Mouse (Mus musculus) erythroblast, adult 5-6 weeks (primary cell): Measurements from ENCODE around the gene Ndufb6. TPM values are rescaled to one million over a fixed set of nuclear protein-coding genes. Genes with fewer than 3 reads are reported as not detected.

ENCODE experiments used
- ATAC-seq: replicated peaks from 2 replicates; pipeline ENCODE4 v1.8.0; 2016; ENCODE audit warnings: moderate number of reproducible peaks, mild to moderate bottlenecking, moderate TSS enrichment, inconsistent platforms; ENCODE audit not compliant: poor library complexity, low FRiP score, severe bottlenecking
- total RNA-seq, 2 experiments: library from RNA; stranded (forward) in 1 of 2; stranded (reverse) in 1 of 2; fragments of 150-400 nt in 1 of 2; fragments of 200-764, 138-1000 nt in 1 of 2; gene quantifications; 2 replicates each; pipeline versions ENCODE4 v1.2.3 to v1.2.4; 2015 to 2017; ENCODE audit warnings: low replicate concordance in 2 of 2

Gene Ndufb6
- total RNA-seq, 2 experiments from 2014 or later: 5.6 to 32.1 TPM

DNA sequence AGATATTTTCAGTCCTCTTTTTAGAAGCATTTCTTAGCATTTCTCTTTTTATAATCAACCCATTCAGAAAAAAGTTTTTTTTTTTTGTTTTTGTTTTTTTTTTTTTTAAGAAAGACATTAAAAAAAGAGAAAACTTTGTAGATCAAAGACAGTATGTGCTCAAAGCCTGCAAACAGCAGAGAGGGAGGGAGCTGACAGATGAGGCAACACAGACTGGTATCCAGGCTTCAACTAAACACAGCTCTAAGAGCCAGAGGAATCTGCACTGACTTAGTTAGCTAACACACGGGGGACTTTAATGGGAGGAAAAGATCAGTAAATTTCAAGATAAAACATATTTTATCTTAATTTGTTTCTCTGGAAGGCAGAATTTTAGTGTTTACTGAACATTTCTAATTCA, 14.9 kb downstream of the Ndufb6 start:
- no peak for ATAC-seq

- ATAC-seq: no peak
These were observed 24.7 kb downstream of the Ndufb6 start for GRCm38 (mm10) chr4:40254385-40255103.

DNA sequence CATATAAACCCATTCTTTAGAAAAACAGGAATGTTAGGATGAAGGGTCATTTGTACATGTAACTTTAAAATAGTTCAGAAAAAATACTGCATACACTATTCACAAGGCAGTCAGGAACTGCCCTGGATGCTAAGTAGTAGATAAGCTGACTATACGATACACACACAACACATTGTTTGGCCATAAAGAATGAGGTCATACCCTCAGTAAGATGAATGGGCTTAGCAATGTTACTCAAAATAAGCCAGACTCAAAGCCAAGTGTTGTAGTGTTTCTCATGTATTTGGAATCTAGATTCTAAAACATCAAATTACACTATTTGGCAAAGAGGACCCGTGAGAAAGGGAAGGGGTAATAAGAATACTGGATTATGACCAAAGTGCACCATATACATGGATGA, 25.5 kb downstream of the Ndufb6 start:
- no peak for ATAC-seq

- no peak for ATAC-seq
These were observed 28.2 kb downstream of the Ndufb6 start for GRCm38 (mm10) chr4:40250984-40251383.

GRCm38 (mm10) chr4:40244035-40244434, 35.2 kb downstream of the Ndufb6 start:
- no peak for ATAC-seq

DNA sequence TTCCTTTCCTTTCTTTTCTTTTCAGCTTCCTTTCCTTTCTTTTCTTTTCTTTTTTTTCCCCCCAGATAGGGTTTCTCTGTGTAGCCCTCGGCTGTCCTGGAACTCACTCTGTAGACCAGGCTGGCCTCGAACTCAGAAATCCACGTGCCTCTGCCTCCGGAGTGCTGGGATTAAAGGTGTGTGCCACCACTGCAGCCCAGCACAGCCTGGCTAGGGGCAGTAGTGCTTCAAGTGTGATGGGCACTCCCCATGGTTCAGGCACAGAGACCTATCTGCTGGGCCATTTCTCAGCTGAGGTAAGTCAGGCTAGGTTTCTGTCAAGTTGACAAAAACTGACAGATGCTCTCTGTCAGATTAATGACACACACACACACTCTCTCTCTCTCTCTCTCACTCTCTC, 36.2 kb downstream of the Ndufb6 start:
- no peak for ATAC-seq

- ATAC-seq: no peak
These were observed 37.3 kb downstream of the Ndufb6 start for GRCm38 (mm10) chr4:40241928-40242327.

GRCm38 (mm10) chr4:40240272-40240744, 38.9 kb downstream of the Ndufb6 start:
- no peak for ATAC-seq

- ATAC-seq: peak; percentile 52
These were observed 39.6 kb downstream of the Ndufb6 start, which contains the start of gene Ddx58 for GRCm38 (mm10) chr4:40239409-40240271. Gene Ddx58, minus strand, starts transcription at chr4:40239828.

GRCm38 (mm10) chr4:40238483-40239408, 40.5 kb downstream of the Ndufb6 start:
- 0 out of 2 replicates have a peak, but pooled peaks have one; percentile 46 for ATAC-seq

- no peak for ATAC-seq
These were observed 42.4 kb downstream of the Ndufb6 start for GRCm38 (mm10) chr4:40236829-40237228.

DNA sequence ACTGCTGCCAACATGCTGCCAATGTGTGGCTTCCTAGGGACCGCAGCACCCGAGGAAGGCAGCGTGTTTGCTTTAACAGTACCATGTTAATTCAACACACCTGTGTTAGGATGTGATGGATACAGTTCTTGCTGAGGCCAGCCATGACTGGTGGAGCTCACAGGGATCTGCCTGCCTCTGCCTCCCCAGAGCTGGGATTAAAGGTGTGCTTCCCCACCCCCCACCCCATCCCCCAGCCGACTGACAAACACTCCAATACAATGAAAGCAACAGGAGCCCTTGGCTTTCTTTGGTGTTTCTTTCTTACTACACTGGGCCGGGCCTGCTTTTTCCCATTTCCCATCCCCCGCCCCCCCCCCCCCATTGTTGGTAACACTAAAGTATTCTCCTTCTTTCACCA, 45.0 kb downstream of the Ndufb6 start:
- no peak for ATAC-seq

GRCm38 (mm10) chr4:40233062-40233664, 46.1 kb downstream of the Ndufb6 start:
- no peak for ATAC-seq

DNA sequence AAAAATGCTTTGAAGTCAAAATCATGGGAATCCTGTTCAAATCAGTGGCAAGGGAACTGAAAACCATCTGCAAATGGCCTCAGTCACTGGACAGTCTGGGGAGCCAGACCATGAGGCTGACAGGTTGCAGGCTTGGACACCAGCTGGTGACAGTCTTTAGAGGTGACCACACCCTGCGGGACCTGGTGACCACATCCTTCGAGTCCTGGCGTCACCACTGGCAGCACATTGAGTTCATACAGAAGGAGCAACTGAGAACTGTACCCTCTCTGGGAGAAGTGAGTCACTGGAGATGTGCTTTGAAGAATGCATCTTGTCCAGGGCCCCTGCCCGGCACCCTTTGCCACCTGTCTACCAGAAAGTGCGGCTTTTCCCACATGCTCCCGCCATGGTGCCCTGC, 49.5 kb downstream of the Ndufb6 start:
- no peak for ATAC-seq

DNA sequence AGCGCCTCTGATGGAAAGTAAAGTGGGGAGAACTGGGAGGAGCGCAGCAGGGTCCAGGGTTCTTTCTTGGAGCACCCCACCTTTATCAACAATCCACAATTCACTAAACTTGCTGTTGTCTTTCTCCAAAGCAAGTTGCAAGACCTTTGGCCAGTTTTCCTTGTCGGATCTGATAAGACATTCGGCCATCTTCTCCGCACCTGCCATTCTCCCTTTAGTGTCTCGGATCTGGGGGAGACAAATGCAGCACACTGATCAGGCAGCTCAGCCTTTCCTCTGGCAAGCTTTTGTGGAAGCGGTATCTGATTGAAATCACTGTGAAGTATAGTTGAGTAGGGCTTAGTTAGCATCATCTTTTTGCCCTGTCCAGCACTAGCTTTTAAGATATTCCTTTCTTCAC, 51.3 kb downstream of the Ndufb6 start:
- ATAC-seq: no peak

GRCm38 (mm10) chr4:40227131-40227530, 52.1 kb downstream of the Ndufb6 start:
- no peak for ATAC-seq

DNA sequence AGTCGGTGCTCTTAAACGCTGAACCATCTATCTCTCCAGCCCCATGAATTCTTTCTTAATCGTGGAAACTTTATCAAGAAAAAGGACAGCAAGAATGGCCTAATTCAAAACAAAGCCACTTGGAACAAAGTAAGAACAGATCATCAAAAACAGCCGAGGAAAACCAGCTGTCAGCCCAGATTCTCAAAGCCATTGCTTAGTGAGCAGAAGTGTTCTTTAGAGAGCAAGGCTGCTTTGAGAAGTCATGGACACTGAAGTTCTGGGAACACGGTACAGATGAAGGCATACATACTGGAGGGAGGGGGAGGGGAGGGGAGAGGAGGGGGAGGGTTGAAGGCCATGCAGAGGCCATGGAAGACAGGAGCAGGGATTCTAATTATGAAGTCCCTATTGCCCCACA, 53.1 kb downstream of the Ndufb6 start:
- no peak for ATAC-seq

DNA sequence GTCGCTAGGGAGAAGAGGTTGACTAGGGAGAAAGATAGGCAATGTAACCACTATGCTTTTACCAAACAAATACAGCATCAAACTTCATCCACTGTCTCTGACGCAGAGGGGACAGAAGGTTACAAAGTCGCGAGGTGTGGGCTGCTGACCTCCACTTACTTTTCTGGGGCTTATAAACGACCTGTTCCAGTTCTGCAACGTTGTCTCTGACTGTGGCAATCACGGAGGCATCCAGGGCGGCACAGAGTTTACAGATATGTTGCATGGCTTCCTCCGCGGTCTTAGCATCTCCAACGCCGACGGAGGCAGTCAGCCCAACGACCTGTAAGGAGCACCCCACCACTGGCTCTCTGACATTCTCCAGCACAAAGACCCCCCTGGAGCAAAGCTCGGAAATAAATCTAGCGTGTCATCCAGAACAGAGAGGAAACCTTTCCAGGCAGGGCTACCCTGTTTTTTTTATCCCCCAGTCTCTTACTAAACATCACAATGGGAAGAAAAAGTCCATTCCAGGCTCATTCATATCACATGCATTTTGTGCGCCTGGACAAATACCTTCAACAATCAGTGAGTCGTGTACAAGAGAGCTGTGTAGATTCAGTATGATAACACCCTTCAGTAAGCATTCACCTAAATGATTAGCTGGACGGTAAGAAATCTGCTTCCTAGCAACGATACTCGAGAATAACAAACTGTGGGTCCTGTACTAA, 57.2 kb downstream of the Ndufb6 start:
- no peak for ATAC-seq
